Mouse (Mus musculus) thymus, adult 2 months (tissue): ENCODE results near the gene Rsph14. TPM values are rescaled to one million over a fixed set of nuclear protein-coding genes. Genes with fewer than 3 reads are reported as not detected.

ENCODE experiments used
- DNase-seq: peaks from one replicate; pipeline ENCODE4 v3.0.0; 2021
- H3K27ac ChIP-seq: fragments of 200-500 bp; 2 replicates; pipeline ENCODE4 v1.5.1; 2012; ENCODE audit warnings: low read length, control low read depth; ENCODE audit not compliant: control insufficient read depth, insufficient read depth
- H3K27me3 ChIP-seq: fragments of 200-500 bp; 2 replicates; pipeline ENCODE4 v1.6.1; 2012; ENCODE audit warnings: mild to moderate bottlenecking, low read length, moderate library complexity, mixed read lengths; ENCODE audit not compliant: control insufficient read depth, insufficient read depth
- H3K36me3 ChIP-seq: fragments of 200-500 bp; 2 replicates; pipeline ENCODE4 v1.6.1; 2012; ENCODE audit warnings: mild to moderate bottlenecking, low read length, moderate library complexity; ENCODE audit not compliant: control insufficient read depth, insufficient read depth
- H3K4me1 ChIP-seq: fragments of 200-500 bp; replicated peaks from 2 replicates; pipeline ENCODE4 v1.6.1; 2012; ENCODE audit warnings: low read length; ENCODE audit not compliant: control insufficient read depth, insufficient read depth
- H3K4me3 ChIP-seq: fragments of 200-500 bp; 2 replicates; pipeline ENCODE4 v1.5.1; 2012; ENCODE audit warnings: mild to moderate bottlenecking, low read length, control low read depth, moderate library complexity; ENCODE audit not compliant: control insufficient read depth, insufficient read depth
- CTCF ChIP-seq: fragments of 200-500 bp; IDR thresholded peaks from 2 replicates; pipeline ENCODE4 v1.5.1; 2012; ENCODE audit warnings: mild to moderate bottlenecking, control low read depth, low read length, moderate library complexity, borderline replicate concordance; ENCODE audit not compliant: control insufficient read depth, poor library complexity, insufficient read depth; ENCODE audit errors: extremely low read depth
- POLR2A ChIP-seq: fragments of 200-500 bp; IDR thresholded peaks from 2 replicates; pipeline ENCODE4 v1.6.1; 2012; ENCODE audit warnings: mild to moderate bottlenecking, low read length, control low read depth, moderate library complexity; ENCODE audit not compliant: control insufficient read depth, poor library complexity, insufficient read depth; ENCODE audit errors: extremely low read depth
- WGBS: fragments of 180-500 bp; shearing (Covaris S2); methylation state at CpG from one replicate; pipeline ENCODE4 v1.1.7; 2018; 5-methylcytosine and 5-hydroxymethylcytosine counted together
- polyA plus RNA-seq: library from polyadenylated mRNA; depleted of rRNA; stranded (reverse); fragments of >200 nt; gene quantifications from 2 replicates; pipeline ENCODE4 v1.2.3, GENCODE M21; 2012; rRNA removed

The Rsph14 gene
- not detected in 2 replicates for polyA plus RNA-seq

DNA sequence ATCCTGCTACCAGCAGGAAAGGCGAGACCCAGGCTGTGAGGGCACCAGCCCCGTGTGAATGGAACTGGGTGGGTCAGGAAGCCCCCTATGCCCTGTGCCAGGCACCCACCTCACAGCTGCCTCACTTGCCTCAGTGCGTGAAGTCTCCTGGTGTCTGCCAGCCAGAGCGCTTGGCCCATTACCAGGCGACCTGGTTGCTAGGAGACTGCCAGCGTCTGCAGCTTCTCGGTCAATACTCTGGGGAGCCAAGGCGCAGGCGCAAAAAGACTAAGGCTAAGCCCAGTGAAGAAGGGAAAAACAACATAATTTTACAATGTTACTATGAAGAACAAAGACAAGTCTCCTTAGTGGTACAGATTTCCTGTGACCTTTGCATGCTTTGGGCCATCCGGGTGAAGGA lies at the start of gene Rsph14:
Rsph14 (minus strand) TSS at position 192 of the 400 bp plus-strand sequence.
- Histone ChIP-seq H3K27ac (no peak within 1 kb of the TSS), H3K36me3 (no peaks in the 10 kb centered on the region), H3K4me3 (no peak within 1 kb of the TSS), H3K27me3 (no peaks in the 10 kb centered on the region), H3K4me1 (peaks cover 6% of the 10 kb centered on the region)
- DNase-seq, result no peak
- WGBS, result 61% methylated on average over 10 of the region's 10 CpGs
- no peak for TF ChIP-seq POLR2A
- TF ChIP-seq CTCF, result no peak

DNA sequence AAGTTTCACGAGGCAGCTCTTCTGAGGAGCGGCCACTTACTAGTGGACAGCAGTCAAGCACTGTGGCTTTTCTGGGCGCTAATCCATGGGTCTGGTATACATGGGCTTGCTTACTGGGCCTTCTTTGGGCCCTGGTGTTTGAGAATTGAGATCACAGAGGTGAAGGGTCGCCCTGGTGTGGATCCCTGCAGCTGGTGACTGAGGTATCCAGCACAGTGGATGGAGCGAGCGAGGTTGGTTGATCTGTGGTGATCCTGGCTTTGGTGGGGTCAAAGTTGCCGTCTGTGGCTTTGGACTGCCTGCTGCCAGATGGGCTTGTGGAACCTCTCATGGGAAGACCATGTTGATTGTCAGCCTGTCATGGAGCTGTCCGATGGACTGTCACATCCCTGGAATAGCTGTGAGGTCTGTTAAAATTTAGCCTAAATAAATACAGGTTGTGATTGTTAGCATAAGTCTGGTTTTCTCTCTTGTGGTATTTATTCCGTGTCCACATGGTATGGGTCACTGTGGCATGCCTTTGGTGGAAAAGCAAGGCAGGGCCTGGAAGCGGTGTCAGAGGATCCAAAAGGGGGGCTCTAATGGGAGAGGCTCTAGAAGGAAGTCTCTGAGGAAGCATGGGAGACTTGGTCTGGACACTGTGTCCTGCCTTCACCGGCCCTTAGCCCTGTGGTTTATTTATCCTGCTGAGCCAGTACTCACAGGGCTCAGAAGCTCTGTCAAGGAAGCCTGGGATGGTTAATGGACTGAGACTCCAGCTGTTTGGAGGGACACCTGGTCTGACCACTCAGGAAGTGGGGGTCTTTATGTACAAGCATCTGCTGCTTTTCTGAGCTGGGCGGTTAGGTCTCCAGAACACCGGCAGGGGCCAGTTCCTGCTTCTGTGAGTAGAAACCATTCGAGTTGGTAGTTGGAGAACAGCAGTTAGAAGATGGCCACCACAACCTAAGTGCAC lies 46.1 kb upstream of the Rsph14 start:
- Histone ChIP-seq H3K27me3 (no peaks in the 10 kb centered on the region), H3K27ac (no peak overlapping the region), H3K4me1 (peaks cover 13% of the 10 kb centered on the region), H3K4me3 (no peak overlapping the region), H3K36me3 (no peaks in the 10 kb centered on the region; the same call in 1 of the 2 replicates)
- no peak for DNase-seq
- 56% methylated on average over 14 of the region's 14 CpGs for WGBS
- TF ChIP-seq CTCF (no peak), POLR2A (no peak)

DNA sequence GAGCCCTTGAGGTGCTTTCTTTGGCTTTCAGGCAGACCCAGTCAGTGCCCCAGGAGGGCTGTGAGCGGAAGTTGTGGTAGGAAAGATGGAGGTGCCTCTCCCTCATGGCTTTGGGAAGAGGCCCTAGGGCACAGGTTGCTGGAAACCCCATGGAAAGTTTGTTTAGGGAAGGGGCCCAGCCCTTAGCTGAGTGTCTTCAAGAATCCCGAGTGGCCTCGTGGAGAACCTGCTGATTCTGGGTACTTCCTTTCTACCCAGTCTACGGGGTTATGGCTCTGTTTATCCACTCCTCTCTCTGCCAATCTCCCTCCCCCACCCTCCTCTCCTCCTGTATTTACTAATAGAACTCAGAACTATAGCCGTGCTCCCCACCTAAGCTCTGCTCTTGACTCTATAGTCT lies 43.3 kb upstream of the Rsph14 start:
- no peak for DNase-seq
- Histone ChIP-seq H3K27me3 (no peaks in the 10 kb centered on the region; the same call in 1 of the 2 replicates), H3K27ac (no peak overlapping the region), H3K4me3 (no peak overlapping the region), H3K36me3 (no peaks in the 10 kb centered on the region), H3K4me1 (peaks cover 15% of the 10 kb centered on the region)
- WGBS, result 68% methylated on average over 5 of the region's 5 CpGs
- TF ChIP-seq CTCF (no peak), POLR2A (no peak)

- no peaks in the 10 kb centered on the region for H3K36me3 ChIP-seq
- no peak for DNase-seq
- no peak for TF ChIP-seq POLR2A
- no peak for TF ChIP-seq CTCF
- no peak overlapping the region for H3K4me3 ChIP-seq
- 49% methylated on average over 11 of the region's 11 CpGs for WGBS
- H3K4me1 ChIP-seq, result peaks cover 7% of the 10 kb centered on the region
- H3K27me3 ChIP-seq, result no peaks in the 10 kb centered on the region; the same call in 1 of the 2 replicates
- no peak overlapping the region for H3K27ac ChIP-seq
These were observed 38.0 kb upstream of the Rsph14 start for GRCm38 (mm10) chr10:75070281-75070976.

DNA sequence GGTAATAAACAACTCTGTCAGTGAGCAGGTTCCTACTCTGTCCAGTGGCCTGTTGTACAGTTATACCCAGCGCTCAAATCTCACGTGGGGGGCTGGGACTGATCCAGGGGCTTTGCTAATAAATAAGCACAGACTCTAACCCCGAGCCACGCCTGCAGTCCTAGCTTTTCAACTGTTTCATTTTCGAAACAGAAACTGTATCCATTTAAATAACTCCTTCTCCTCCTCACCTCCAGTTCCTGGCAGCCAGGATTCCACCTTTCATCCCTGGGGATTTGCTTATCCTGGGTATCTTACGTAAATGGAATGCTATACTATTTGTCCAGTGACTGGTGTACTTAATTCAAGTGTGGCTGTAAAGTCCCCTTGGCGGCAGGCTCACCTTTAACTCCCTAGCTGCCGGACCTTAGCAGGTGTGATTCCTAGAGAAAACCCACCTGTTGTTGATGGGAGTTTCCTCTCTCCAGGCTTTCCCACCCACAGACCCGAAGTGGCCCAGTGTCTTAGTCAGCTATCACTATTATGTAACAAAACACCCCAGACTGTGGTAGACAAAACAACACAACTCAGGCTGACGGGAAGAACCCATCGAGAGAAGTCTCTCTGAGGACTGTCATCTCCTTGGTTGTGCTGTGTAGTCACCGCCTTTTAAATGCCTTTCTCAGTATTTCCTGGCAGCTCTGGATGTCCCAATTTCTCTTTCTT lies 36.4 kb upstream of the Rsph14 start:
- H3K4me3 ChIP-seq, result no peak overlapping the region
- no peaks in the 10 kb centered on the region; the same call in 1 of the 2 replicates for H3K27me3 ChIP-seq
- 73% methylated on average over 12 of the region's 12 CpGs for WGBS
- H3K27ac ChIP-seq, result no peak overlapping the region
- TF ChIP-seq POLR2A, result no peak
- no peak for TF ChIP-seq CTCF
- no peaks in the 10 kb centered on the region for H3K36me3 ChIP-seq
- H3K4me1 ChIP-seq, result peaks cover 8% of the 10 kb centered on the region
- no peak for DNase-seq

DNA sequence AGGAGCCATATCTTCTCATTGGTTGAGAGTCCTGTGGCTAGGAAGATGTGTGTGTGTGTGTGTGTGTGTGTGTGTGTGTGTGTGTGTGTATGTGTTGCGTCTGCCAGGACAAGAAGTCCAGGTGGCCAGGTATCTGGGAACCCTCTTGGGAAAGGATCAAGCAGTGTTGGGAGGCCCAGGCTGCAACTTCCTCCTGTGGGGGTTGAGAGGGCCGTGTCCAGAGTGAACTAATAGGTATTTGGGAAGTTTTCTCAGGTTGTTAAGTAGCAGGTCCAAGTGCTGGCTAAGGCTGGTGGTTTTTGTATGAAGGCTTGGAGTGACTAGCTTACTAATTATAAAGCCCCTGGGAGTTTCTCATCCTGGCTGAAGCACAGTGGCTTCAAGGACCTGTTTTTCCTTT lies 35.7 kb upstream of the Rsph14 start:
- Histone ChIP-seq H3K36me3 (no peaks in the 10 kb centered on the region), H3K4me3 (no peak overlapping the region), H3K27me3 (no peaks in the 10 kb centered on the region; the same call in 1 of the 2 replicates), H3K4me1 (peaks cover 15% of the 10 kb centered on the region), H3K27ac (no peak overlapping the region)
- DNase-seq, result no peak
- 69% methylated on average over 2 of the region's 2 CpGs for WGBS
- no peak for TF ChIP-seq POLR2A
- TF ChIP-seq CTCF, result no peak
